Mouse (Mus musculus): ENCODE measurements around the gene Phkg2.

GRCm38 (mm10) chr7:127592575-127592974 is 19.4 kb downstream of the Phkg2 start:
- TF ChIP-seq POLR2A (IDR thresholded peaks at IDR 0.05; ENCODE audit: insufficient read depth, low read depth, low read length) (no peak), CTCF (IDR thresholded peaks at IDR 0.05) (no peak)
